Mouse (Mus musculus) ovary, postnatal 10 days (tissue): ENCODE data around the gene Mmp17.
A peak's percentile ranks its signal among the peaks of the same experiment; 100 is the strongest.

ENCODE experiments used
- DNase-seq: peaks from one replicate; pipeline ENCODE4 v3.0.0; 2022; ENCODE audit warnings: low spot score

Gene Mmp17

GRCm38 (mm10) chr5:129583761-129584582 lies at the start of gene Mmp17:
Gene Mmp17 (plus strand): TSS chr5:129584169.
- DNase-seq = peak; percentile 79

- no peak for DNase-seq
These were observed 49.5 kb upstream of the Mmp17 start for GRCm38 (mm10) chr5:129534500-129534899.

GRCm38 (mm10) chr5:129535021-129535420 lies 48.9 kb upstream of the Mmp17 start:
- no peak for DNase-seq

GRCm38 (mm10) chr5:129535431-129535830 lies 48.5 kb upstream of the Mmp17 start:
- DNase-seq = no peak

GRCm38 (mm10) chr5:129538826-129539225 lies 45.1 kb upstream of the Mmp17 start:
- DNase-seq = no peak

GRCm38 (mm10) chr5:129542236-129542635 lies 41.7 kb upstream of the Mmp17 start:
- no peak for DNase-seq

- no peak for DNase-seq
These were observed 38.2 kb upstream of the Mmp17 start for GRCm38 (mm10) chr5:129545787-129546186.

GRCm38 (mm10) chr5:129549716-129550115 lies 34.3 kb upstream of the Mmp17 start:
- DNase-seq = no peak

GRCm38 (mm10) chr5:129550790-129551189 lies 33.2 kb upstream of the Mmp17 start:
- DNase-seq = no peak

- DNase-seq = no peak
These were observed 32.0 kb upstream of the Mmp17 start for GRCm38 (mm10) chr5:129551991-129552390.

GRCm38 (mm10) chr5:129553642-129554041 lies 30.3 kb upstream of the Mmp17 start:
- DNase-seq = no peak

- no peak for DNase-seq
These were observed 25.4 kb upstream of the Mmp17 start for GRCm38 (mm10) chr5:129558591-129558990.

GRCm38 (mm10) chr5:129559283-129559682 lies 24.7 kb upstream of the Mmp17 start:
- DNase-seq = no peak

- DNase-seq = no peak
These were observed 21.6 kb upstream of the Mmp17 start for GRCm38 (mm10) chr5:129562342-129562741.

- no peak for DNase-seq
These were observed 15.4 kb upstream of the Mmp17 start for GRCm38 (mm10) chr5:129568596-129568995.

GRCm38 (mm10) chr5:129578201-129578600 lies 5.8 kb upstream of the Mmp17 start:
- DNase-seq = no peak

GRCm38 (mm10) chr5:129580046-129580445 lies 3.9 kb upstream of the Mmp17 start:
- DNase-seq = no peak

GRCm38 (mm10) chr5:129580572-129580971 lies 3.4 kb upstream of the Mmp17 start:
- DNase-seq = no peak

GRCm38 (mm10) chr5:129581015-129581414 lies 3.0 kb upstream of the Mmp17 start:
- DNase-seq = no peak

GRCm38 (mm10) chr5:129583331-129583730 lies 638 bp upstream of the Mmp17 start:
- no peak for DNase-seq

- peak; percentile 21 for DNase-seq
These were observed 893 bp downstream of the Mmp17 start for GRCm38 (mm10) chr5:129584583-129585541.

GRCm38 (mm10) chr5:129586016-129586415 lies 2.0 kb downstream of the Mmp17 start:
- DNase-seq = peak; percentile 73

GRCm38 (mm10) chr5:129586471-129586870 lies 2.5 kb downstream of the Mmp17 start:
- no peak for DNase-seq
